Mouse (Mus musculus): ENCODE data around the gene Fgf5.

Gene Fgf5

DNA sequence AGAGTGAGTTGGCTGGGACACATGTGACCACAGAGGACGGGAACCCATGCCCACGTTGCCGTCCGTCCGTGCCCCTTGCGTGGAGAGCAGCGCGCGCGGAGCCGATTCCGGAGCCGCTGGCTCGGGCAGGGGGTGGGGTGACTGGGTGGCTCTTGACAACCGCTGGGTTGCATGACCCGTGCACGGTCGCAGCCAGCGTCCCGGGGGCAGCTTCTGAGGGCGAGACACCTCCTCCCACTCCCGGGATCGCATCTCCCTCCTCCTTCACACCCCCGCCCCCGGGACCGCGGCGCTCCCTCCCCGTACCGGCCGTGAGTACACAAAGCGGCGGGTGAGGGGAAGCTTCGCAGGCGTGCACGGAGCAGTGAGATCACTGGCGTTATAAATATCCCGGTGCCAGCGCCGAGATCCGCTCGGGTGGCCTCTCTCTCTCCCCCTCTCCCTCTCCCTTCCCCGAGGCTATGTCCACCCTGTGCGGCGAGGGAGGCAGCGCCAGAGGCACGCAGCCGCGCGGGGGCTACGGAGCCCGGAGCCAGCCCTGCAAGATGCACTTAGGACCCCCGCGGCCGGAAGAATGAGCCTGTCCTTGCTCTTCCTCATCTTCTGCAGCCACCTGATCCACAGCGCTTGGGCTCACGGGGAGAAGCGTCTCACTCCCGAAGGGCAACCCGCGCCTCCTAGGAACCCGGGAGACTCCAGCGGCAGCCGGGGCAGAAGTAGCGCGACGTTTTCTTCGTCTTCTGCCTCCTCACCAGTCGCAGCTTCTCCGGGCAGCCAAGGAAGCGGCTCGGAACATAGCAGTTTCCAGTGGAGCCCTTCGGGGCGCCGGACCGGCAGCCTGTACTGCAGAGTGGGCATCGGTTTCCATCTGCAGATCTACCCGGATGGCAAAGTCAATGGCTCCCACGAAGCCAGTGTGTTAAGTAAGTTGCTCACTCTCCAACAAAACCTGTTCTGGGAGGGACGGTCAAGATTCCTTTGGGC lies at the start of gene Fgf5:
Gene Fgf5, plus strand, starts transcription at position 347 of the 984 bp plus-strand sequence.
- DNase-seq (ENCODE audit: low read depth, low spot score), result no peak

DNA sequence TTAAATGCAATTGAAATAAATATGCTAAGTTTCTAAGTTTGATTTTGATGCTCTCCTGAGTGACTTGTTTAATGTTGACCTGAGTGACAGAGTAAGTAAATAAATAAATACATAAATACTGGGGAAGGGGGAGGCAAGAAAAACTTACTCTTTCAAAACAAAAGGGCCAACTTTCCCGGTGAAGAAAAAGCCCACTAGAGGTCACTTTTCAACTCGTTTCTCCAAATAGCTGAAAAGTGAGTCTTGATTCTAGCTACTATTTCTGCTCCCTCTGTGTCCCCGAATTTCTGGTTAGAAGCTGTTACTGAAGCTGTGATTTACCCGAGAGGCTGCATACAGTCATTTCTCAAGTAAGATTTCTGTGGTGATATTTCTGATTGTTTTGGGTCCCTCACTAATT lies 41.5 kb upstream of the Fgf5 start:
- DNase-seq (ENCODE audit: low read depth, low spot score), result no peak

GRCm38 (mm10) chr5:98221956-98222355 lies 32.0 kb upstream of the Fgf5 start:
- no peak for DNase-seq (ENCODE audit: low read depth, low spot score)

DNA sequence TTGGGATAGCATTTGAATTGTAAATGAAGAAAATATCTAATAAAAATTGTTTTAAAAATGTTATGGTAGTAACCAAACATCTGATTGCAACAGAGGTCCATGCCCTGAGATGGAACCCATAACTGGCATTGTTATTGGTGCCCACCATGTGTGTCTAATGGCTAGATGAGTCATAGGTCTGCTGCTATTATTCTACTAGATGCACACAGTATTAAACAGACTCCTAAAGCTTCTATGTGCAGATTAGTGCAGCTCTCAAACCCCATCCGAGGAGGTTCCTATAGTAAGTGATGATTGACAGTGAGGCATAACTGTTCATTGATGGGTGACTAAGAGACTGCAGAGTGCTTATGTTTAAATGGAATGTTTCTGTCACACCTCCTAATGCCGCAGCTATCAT lies 27.3 kb upstream of the Fgf5 start:
- no peak for DNase-seq (ENCODE audit: low read depth, low spot score)

DNA sequence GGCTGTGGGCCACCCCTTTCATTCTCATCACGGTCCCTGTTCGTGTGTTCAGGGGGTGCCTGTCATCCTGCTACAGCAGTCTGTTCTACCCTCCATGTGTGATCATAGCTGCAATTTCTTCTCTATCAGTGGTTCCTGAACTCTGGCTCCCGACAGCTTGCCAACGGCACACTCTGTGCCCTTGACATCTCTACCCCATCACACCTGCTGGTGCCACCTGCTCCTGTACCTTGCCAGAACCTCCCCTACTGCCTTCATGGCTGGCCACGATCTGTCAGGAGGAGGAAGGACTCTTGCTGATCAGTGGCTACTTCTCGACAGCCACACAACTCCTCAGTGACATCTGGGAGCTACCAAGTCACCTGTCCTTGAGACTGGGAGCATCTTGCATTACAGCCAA lies 24.5 kb upstream of the Fgf5 start:
- no peak for DNase-seq (ENCODE audit: low read depth, low spot score)

GRCm38 (mm10) chr5:98238466-98238865 lies 15.5 kb upstream of the Fgf5 start:
- no peak for DNase-seq (ENCODE audit: low read depth, low spot score)

DNA sequence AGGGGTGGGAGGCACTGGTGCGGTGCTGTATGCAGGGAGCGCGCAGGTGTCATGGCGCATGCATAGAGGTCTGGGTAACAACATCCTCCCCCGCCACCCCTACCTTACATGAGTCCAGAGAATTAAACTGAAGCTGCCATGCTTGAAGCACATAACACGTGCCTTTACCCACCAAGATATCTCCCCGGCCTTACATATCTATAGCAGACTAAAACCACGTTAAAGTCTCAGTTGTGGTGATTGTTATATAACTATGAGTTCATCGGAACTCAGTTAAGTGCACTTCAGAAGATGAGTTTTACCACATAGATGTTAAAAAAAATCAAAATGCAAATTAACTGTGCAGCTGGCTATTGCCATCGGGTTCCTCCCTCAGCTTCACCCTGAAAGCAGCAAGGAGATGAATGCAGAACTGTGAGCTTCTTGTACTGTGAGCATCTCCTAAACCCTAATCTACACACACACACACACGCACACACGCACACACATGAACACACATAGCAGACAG lies 12.6 kb upstream of the Fgf5 start:
- DNase-seq (ENCODE audit: low read depth, low spot score), result no peak

GRCm38 (mm10) chr5:98245303-98245702 lies 8.7 kb upstream of the Fgf5 start:
- no peak for DNase-seq (ENCODE audit: low read depth, low spot score)

- no peak for DNase-seq (ENCODE audit: low read depth, low spot score)
Measured at GRCm38 (mm10) chr5:98245976-98246375, 8.0 kb upstream of the Fgf5 start.

GRCm38 (mm10) chr5:98246826-98247225 lies 7.2 kb upstream of the Fgf5 start:
- no peak for DNase-seq (ENCODE audit: low read depth, low spot score)

- no peak for DNase-seq (ENCODE audit: low read depth, low spot score)
Measured at GRCm38 (mm10) chr5:98247516-98247915, 6.5 kb upstream of the Fgf5 start.

GRCm38 (mm10) chr5:98253147-98253546 lies 837 bp upstream of the Fgf5 start:
- no peak for DNase-seq (ENCODE audit: low read depth, low spot score)

- DNase-seq (ENCODE audit: low read depth, low spot score), result no peak
Measured at GRCm38 (mm10) chr5:98255176-98255575, 1.2 kb downstream of the Fgf5 start.

DNA sequence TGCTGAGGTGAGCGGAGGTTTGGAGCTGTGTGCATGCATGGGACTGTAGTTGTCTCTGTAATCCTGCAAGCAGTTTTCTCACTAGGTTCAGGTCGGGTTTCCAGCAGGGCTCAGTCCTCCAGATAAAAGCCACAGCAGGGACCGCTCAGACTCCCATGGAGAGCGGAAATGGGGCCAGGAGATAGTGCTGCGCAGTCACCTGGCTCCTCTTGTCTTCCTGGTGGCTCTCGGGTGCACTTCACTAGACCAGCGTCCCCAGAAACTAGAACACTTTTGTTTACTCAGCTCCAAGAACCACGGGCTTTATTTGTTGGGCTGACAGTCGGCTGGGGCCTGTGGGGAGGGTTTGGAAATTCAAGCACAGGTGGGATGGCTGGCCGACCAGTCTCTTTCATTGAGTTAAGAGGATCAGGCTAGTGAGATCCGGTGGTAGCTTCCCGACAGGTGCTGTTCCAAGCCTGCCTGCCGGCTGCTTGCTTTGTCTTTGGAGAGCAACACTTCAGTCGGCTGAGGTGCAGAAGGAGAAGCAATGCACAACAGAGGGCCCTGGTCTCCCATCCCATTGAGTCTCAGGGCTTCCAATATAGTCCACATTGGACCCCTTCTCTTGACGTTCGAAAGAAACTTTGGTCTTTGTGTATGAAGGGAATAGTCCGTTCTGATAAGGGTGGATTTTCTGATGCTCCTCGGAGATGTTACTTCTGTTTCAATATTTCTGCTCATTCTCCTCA lies 1.9 kb downstream of the Fgf5 start:
- DNase-seq (ENCODE audit: low read depth, low spot score), result no peak

DNA sequence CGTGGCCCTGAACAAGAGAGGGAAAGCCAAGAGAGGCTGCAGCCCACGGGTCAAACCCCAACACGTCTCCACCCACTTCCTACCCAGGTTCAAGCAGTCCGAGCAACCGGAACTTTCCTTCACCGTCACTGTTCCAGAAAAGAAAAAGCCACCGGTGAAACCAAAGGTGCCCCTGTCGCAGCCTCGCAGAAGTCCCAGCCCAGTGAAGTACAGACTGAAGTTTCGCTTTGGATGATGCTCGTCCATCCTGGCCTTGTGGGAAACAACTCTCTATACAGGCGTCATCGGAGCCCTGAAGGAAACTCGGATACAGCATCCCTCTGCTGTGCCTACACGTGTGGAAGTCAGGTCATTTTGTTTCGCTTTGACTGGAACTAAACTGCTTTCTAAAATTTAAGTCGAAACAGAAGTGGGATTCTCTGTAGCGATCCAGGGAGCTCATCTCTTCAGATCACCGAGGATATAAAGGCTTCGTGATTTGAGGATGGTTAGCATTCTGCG lies 21.4 kb downstream of the Fgf5 start:
- no peak for DNase-seq (ENCODE audit: low read depth, low spot score)

DNA sequence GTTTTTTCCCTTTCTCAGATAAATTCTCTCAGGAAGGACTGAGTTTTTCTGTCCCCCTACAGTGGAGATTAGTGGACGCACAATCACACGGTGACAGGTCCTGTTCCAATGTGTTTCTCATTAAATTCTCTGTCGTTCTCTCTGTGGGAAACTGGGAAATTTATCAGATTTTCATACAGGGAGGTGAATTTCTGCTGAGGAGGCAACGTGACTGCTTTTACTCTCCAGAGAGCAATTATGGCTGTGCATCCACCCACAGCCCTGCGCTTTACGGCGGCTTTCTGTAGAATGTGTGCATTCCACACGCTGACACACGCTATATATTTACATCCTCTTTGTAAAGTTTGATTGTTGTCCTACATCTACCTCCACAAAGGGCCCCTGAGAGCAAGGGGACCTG lies 28.0 kb downstream of the Fgf5 start:
- DNase-seq (ENCODE audit: low read depth, low spot score), result no peak

DNA sequence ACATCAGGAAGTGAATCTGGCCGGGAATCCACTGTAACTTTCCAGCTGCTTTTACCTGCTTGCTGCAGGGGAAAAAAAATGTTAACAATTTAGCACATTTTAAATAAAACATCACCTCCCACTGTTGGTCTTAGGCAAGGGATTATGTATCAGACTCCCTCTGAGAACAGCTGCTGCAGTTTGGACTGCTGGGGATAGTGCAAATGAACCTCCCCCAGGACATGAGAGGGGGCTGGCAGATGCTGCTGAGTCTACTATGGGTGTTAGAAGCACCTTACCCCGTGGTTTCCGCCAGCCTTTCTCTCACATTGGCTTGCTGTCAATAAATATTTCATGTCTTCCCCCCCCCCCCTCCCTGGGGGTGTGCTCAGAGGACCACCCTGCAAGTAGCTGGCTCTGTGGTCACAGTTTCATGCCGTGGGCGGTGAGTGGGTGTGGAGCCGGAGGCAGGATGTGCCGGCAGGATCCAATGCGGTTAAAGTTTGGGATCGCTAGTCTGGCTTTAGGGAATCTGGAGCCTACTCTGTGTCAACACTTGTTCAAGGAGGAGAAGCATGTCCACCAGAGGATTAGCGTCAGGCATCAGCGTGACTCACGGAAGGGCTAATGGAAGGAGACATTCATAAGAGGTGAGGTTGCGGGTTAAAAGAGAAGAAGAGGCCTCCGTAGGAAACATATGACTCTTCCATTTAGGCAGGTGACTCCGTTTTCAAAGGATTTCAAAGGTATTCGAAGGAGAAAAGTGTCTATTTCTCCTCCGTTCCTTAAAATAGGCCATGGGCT lies 29.9 kb downstream of the Fgf5 start:
- DNase-seq (ENCODE audit: low read depth, low spot score), result no peak

GRCm38 (mm10) chr5:98290642-98291041 lies 36.7 kb downstream of the Fgf5 start:
- no peak for DNase-seq (ENCODE audit: low read depth, low spot score)

GRCm38 (mm10) chr5:98292388-98293048 lies 38.5 kb downstream of the Fgf5 start:
- DNase-seq (ENCODE audit: low read depth, low spot score), result no peak

- no peak for DNase-seq (ENCODE audit: low read depth, low spot score)
Measured at GRCm38 (mm10) chr5:98293049-98293715, 39.2 kb downstream of the Fgf5 start.

Data from CD4-positive, CD25-positive, alpha-beta regulatory T cell, adult 2 months (primary cell).